Mouse (Mus musculus) cortical plate, adult 2 months (tissue): ENCODE measurements around the gene Pdcd2l.

Experiments used
- CTCF ChIP-seq: fragments of 200-500 bp; IDR thresholded peaks from 2 replicates; pipeline ENCODE4 v1.5.1; 2011; ENCODE audit warnings: mild to moderate bottlenecking, control low read depth, low read length; ENCODE audit not compliant: insufficient read depth; ENCODE audit errors: extremely low read depth
- POLR2A ChIP-seq: fragments of 200-500 bp; IDR thresholded peaks from 2 replicates; pipeline ENCODE4 v1.6.1; 2011; ENCODE audit warnings: mild to moderate bottlenecking, low read length, control low read depth; ENCODE audit not compliant: insufficient read depth; ENCODE audit errors: extremely low read depth

DNA sequence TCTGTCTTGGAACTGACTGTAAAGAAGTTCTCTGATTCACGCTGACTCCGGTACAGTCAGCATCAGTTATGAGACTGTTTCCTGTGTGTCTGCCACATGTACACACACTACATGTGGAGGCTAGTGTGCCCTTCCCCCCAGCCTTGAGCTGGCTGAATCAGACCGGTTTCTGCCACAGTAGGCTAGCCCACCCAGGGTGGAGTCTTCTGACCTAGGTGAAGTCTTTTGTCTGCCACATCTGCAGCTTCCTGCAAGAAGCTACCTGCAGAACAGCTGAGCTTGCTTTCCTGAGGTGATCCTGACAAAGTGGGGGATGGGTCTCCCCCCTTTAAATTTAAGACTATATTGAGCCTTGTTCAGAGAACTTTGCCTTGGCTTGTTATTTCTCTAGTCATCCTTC lies 27.0 kb downstream of the Pdcd2l start, which contains the start of gene Uba2:
- no peak for TF ChIP-seq POLR2A
- no peak for TF ChIP-seq CTCF
